Mouse (Mus musculus) liver (tissue): ENCODE results near the gene Crybg2.

Experiments
- DNase-seq: peaks from one replicate; pipeline ENCODE4 v3.0.0-alpha.2; 2020; ENCODE audit warnings: mixed read lengths

Crybg2 gene

DNA sequence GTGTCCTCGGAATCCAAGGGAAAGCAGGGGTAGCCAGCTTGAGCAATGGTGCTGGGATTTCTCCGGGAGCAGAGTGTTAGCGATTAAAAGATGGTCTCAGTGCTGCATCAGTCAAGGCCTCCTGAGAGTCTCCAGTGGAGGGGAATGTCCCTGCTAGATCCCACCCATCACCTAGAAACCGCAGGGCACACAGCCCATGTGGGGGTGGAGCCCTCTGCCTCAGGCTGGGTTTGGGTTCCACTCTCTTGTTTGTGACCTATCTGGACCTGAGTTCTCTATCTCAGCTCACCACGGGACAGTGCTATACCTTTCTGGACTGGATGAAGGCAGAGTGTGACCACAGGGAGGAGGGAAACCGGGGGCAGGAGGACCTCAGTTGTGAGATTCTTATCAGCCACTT is 1.7 kb upstream of the Crybg2 start:
- no peak for DNase-seq

DNA sequence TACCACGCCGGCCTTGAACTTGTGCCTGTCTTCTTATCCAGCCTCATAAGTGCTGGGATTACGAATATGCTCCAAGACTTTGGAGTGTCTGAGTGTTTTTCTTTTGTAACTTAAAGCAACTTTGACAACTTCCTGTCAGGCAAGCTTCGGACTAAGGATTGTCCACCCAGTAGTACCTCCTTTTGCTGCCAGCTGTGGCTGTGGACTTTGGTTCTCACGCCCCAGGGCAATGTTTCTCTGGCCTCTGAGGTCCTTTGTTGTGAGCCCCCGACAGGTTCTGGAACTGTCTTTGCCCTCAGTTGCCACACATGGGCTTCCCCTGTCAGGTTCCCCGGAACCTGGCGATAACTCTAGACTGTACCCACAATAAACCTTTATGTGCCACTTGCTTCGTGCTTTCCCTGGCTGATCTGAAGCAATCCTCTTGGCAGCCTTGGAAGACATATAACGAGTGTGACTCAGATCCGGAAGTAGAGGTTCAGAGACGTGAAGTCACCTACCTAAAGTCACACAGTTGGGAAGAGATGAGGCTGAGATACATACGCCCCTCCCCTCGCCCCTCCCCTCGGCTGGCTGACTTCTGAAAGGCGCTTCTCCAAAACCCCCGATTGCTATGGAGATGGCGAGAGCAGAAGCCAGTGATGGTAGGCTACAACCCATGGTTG is 683 bp downstream of the Crybg2 start:
- no peak for DNase-seq

DNA sequence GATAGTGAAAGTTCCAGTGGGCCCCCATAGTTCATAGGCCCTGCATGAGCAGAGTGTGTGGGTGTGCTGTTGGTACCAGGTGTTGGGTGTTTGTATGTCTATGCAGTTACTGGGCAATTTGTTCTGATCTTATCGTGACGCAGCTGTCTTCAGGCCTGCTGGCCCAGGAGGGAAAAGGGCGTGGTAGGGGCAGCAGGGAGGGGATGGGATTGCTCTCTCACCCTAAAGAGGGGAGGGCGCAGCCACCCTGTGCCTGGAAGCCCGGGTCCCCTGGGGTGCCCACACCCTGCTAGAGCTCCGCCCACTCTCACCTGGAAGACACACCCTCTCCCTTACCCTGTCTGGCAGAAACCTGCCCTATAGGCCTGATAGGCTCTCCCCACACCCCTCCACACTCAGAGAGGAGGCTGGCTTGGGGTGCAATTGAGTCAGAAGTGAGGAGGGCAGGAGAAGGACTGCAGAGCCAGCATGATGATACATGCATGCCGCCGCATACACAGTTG is 1.4 kb downstream of the Crybg2 start:
- DNase-seq: no peak

DNA sequence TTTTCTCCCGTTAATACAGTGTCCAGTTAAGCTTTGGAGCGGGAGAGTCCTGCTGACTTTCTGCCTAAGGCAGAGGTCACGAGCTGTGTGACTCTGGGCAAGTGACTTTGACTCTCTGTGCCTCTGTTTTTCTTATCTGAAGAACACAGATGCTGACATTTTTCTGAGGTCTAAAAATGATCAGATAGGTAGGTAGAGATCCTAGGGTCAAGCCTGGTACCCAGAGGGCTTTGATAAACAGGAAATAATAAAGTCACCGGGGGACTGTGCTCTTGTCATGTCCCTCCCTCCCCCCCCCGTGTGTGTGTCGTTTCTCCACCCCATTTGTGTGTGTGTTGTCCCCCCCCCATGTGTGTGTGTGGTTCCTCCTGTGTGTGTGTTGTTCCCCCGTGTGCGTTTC is 1.9 kb downstream of the Crybg2 start:
- no peak for DNase-seq

DNA sequence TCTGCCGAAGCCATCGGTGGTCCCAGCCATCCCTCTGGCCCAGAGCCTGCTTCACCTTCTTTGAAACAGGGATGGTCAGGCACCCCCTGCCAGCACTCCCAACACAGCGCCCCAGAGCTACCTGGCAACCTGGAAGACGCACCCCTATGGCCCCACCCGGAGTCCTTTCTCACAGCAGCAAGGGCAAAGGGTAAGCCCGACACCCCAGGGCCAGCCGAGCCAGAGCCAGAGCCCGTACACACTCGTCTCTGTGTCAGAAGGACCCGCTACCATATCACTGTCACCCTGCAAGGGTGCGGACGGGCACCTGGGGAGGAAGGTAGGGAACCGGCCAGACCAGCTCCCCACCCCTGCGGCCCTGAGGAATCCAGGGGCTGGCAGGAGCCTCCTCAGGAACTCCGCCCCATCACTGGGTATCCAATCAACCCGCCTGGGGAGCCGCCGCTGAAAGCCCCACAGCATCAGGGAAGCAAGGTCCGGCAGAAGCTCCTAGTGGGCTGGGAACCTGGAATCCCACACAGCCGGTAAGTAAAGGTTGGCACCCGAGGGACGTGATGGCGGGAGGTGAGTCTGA is 4.9 kb downstream of the Crybg2 start:
- no peak for DNase-seq

DNA sequence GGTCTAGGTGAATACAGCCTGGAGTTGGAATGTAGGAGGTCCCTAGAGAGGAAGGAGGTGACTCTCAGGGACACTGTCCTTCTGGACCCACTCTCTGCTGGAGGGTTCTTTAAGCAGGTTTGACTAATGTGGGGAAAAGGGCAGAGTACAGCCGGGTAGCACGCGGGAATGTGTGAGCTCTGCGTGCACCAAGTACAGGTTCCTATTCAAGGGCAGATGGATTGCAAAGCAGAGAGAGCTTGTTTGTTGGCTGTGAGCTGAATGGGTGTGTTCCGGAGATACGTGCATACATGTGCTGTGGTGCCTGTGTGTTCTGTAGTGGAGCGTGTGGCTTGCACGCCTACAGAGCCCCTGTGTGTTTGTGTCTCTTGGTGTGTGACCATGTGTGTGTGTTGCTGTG is 6.8 kb downstream of the Crybg2 start:
- DNase-seq: no peak

DNA sequence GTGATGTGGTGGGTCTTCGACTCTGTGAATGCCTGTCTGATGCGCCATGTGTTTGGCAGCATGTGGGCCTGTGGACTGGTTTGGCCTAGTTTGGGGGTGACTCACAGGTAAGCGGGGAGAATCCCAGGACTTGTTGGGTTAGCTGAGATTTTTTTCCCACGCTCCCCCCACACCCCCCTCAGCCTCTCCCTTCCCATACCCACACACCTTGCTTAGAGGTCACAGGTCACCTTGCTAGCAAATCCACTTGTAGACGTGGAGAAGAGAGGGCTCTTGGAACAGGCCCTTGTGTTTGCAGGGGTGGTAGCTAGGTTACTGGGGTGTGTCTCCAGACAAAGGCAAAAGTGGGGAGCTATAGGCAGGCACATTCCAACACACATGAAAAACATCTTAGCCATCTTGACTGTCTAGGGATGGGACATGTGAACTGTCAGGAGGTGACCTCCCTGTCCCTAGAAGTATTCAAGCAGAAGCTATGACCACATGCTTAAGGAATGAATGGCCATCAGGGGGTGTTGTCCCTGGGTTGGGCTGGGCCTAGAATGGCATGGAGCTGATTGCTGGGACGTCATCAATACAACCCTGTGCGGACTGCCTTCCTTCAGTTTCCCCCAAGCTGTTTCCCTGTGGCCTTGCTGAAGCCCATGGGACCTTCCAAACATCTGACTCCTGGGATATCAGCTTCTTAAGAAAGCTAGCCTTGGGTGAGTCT is 7.4 kb downstream of the Crybg2 start:
- no peak for DNase-seq

DNA sequence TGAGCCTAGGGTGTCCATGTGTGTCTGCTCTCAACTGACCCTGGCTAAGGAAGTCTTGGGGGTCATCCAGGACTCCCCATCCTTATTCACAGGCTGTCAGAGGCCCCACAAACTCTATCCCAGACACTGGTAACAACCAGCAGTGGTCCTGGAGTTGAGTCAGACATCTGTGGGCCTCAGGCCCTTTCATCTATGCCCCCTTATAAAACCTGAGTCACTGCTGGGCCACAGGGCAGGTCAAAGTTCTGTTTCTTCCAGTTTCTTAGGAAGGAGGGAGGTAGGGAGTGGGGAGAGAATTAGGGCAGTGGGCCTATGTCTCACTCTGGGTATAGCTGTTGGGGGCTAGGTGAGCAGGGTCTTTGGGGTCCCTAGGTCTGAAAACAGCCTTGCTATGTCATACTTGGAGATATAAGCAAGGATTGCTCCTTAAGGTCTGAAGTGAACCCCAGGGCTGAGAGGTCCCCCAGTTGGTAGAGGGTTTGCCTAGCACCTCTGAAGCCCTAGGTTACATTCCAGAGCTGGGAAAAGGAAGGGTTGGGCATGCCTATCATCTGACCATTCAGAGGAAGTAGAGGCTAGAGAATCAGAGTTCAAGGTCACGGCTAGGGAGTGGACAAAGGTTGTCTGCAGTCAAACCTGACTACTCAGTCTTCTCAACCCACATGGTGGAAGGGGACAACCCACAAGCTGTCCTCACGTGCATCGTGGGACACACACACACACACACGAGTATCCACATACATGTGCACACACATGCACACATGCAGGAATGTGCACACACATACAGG is 8.4 kb downstream of the Crybg2 start:
- no peak for DNase-seq

DNA sequence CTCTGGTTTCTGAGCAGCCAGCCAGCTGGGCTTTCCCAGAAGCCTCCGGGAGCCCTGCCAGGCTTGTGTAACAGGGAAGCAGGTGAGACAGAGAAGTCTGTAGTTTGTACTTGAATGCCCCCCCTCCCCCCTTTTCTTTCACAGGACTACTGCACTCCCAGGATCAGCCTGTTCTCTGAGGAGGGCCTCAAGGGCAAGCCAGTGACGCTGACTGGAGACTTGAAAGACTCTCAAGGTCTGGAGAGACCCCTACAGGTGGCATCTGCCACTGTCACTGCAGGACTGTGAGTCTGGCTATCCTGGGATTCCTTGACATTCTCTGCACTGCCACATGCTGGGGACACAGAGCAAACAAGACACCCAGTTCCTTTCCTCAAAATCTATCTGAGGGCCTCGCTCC is 18.1 kb downstream of the Crybg2 start:
- peak; percentile 57 for DNase-seq

DNA sequence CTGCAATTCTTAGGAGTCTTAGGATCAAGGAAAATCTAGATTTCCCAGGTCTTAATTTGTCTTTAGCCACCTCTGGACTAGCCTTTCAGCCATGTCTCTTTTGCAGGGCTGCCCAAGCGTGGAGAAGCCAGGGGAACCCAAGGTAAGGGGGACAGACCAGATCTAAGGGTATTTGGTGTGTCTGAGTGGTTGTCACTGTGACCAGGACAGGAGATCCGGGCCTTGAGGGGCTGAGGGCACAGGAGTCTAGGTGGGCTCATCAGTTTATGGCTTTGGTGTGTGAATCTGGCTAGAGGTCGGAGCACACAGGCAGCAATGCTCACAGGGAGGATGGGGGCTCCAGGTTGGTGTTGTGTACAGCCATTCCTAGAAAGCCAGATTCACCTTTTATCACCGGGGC is 20.1 kb downstream of the Crybg2 start:
- no peak for DNase-seq

DNA sequence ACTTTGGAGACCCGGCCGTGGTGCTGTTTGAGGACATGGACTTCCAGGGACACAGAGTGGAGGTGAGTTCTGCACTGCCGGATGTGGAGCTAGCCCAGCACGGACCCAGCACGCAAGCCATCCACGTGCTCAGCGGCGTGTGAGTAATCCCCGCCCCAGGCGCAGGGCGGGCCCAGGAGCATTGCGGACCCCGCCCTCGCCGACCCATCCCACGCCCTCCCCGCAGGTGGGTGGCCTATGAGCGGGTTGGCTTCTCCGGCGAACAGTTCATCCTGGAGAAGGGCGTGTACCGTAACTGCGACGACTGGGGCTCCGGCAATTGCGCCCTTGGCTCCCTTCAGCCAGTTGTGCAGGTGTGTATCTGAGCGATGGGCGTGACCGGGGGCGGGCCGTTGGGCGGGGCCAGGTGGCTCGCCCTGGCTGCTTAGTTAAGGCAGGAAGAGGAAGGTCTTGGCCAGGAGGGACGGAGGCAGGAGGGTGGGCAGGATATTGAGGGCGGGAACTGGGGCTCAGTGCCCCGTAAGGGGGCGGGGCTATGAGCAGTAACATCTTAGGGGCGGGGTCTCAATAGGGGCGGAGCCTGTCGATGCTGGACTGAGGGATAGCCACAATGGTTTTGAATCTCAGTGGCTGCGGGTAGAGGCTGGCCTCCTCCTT is 21.2 kb downstream of the Crybg2 start:
- peak; percentile 85 for DNase-seq

DNA sequence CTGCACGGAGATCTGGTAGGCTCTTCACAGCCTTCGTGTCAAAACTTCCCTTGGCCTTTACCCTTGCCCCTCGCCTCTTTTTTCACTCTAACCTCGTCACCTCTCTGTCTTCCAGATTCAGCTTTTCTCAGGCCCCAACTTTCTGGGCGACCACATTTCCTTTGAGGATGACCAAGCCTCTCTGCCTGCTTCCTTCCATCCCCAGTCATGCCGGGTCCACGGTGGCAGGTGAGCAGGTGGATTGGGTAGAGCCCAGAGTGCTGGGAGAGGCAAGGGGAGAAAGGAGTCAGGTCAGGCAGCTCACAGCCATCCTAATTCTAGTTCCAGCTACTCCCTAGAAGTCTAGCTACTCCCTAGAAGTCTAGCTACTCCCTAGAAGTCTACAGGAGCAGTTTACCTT is 21.8 kb downstream of the Crybg2 start:
- no peak for DNase-seq

DNA sequence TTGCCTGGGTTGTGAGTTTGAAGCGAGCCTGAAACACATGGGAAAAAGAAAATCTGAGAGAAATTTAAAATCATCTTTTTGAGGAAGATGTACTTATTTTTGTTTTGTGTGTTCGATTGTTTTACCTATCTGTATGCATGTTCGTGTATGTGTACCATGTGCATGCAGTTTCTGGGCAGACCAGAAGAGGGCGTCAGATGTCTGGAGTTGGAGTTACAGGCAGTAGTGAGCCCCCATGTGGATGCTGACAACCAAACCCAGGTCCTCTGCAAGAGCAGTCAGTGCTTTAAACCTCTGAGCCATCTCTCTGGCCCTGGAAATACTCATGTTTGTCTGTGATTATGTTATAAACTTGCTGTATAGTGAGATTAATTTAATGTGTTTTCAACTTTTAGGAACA is 24.4 kb downstream of the Crybg2 start:
- DNase-seq: no peak

DNA sequence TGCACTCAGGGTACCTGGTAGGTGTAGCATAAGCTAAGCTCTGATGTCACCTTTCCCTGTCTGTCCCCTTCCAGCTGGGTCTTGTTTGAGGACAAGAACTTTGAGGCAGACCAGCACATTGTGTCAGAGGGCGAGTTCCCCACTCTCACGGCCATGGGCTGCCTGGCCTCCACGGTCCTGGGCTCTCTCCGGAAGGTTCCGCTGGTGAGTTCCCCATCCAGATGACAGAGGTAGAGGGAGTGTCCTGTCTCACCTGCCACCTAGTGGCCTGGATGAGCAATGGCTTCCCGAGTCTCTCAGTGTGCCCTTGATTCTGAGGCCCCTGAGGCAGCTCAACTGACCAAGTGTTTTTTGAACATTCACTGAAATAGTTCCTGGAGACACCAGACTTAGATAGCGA is 26.8 kb downstream of the Crybg2 start:
- DNase-seq: peak; percentile 42

DNA sequence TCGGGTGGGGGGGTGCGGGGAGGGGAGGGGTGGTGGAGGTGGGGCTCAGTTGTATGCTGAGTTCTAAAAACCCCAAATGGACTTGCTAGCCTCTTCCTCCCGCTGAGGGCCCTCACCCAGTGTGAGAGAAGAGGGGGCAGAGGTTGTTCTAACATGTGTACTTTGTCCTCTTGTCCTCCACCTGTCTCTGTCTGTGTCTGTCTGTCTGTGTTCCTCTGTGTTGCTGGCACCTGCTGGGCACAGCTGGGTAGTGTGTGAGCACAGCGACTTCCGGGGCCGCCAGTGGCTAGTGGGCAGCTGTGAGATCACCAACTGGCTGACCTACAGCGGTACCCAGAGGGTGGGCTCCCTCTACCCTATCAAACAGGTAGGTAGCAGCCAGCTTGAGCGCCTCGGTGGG is 28.4 kb downstream of the Crybg2 start:
- DNase-seq: no peak

DNA sequence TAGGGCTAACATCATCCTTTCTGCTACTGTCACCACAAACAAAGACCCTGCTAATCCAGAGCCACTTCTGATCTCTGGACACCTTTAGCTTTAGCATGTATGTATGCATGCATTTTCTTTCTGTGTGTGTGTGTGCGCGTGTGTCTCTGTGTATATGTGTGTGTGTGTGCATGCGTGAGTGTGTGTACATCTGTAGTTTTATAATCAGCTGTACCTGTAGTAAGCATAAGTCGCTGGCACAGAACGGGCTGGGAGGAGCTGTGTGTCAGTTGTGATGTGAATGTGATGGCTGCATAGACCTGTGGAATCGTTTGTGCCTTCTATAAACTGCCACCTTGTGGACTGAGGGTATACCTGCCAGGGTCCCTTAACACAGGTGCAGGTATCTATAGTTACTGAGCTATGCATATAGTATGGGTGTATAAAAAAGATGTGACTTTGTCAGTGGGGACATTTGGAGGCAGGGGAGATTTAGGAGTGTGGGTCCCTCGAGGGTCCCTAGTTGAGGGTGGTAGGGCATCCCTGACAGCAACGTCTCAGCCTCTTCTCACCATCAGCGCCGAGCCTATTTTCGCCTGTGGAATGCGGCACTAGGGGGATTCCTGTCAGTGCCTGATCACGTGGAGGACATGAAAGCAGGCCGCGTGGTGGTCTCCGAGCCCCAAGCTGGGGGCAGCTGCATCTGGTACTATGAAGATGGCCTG is 30.1 kb downstream of the Crybg2 start:
- no peak for DNase-seq

DNA sequence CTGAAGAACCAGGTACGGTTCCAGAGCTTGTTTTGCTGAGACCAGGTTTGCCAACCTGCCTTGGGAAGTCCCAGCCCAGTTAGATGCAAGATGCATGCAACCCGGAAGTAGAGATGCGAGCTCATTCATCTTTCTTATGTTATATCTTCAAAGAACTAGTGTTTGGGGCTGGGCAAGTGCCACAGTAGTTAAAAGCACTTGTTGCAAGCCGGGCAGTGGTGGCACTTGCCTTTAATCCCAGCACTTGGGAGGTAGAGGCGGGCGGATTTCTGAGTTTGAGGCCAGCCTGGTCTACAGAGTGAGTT is 30.6 kb downstream of the Crybg2 start:
- DNase-seq: no peak

DNA sequence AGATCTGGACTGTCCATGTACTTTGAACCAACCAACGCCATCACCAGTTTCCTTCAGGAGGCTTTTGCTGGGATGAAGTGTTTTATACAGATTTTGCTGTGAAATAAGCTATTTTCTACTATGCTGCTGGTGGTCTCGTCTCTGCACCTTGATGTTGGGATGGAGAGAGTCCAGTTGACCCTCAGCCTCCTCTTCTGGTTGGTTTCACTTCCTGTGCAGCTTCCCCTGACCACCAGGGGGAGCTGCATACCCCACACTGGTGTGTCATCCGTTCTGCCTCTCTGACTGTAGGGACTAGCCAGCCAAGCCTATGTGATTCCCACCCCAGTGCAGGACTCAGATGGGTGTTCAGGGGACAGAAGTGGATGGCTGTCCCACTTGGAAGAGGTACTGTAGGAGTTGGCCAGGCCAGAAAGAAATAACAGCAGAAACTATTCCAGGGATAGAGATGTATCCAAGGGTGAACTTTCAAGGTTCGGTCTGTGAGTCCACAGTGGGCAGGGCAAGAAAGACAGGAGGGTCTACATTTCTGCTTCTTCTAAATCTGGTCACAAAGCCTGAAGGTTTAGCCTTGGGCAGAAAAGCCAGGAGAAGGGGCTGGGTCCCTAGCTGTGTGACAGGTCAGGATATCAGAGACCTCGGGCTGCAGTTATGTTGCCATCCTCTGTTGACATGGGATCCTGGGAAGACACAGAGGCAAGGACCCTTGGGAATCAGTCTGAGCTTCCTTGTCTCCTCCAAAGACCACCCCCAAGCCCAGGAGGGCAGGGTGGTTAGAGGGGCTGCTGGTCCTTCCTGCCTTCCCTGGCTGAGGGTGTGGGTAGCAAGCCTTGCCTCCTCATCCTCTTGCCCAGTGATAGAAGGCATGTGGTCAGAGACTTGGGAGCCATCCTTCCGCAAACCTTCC is 32.0 kb downstream of the Crybg2 start:
- DNase-seq: peak; percentile 63

DNA sequence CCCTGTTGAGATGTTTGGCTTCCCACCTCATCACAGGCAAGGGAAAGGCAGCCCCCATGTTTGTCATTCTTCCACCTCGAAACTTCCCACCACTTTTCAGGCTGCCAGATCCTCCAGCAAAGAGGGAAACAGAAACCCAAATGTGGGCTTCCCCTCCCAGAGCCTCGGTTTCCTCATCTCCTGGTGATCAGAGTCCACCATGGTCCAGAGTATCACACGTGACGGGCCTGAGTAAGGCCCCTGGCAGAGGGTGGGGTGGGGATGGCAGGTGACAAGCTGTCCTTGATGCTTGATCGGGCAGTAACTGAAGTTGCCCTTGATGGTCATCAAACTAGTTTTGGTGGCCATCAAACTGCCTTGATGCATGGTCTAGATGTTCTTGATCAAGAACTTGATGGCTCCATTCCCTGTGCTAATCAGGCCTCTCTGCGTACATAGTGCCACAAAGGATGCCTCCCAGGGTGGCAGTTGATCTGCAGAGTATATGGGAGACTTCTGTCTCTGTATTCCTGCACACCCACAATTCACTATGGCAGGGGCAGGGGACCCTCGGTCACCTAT is 33.5 kb downstream of the Crybg2 start:
- DNase-seq: no peak

DNA sequence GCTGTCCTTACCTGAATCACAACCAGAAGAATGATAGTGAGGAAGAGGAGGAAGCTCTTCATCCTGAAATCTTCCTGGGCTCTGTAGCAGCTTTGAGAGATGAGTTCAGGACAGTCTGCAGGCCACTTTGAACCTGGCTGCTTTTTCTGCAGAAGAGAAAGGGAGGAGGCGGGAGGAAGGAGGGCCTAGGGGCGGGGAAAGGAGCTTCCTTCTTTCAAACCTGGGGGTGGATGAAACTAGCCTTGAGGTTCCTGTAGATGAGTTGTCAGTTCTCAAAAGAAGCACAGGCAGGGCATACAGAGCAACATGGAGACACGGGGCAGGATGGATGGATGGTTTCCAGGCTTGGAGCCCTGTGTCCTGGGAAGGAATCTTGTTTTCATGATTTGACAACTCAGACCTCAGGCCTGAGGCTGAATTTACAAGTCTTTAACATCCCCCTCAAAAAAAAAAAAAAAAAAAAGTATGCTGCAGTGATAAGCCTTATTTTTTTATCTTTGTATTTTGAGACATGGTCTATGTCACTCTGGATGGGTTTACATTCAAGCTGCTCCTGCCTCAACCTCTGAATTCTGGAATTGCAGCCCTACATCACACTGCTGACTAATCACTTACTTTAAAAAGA is 34.4 kb downstream of the Crybg2 start, which contains the start of gene Cd52:
TSS of gene Cd52 (minus strand) at position 160 of the 625 bp plus-strand sequence.
- no peak for DNase-seq
